Mouse (Mus musculus): Measurements from ENCODE around the gene Lat2.

DNA sequence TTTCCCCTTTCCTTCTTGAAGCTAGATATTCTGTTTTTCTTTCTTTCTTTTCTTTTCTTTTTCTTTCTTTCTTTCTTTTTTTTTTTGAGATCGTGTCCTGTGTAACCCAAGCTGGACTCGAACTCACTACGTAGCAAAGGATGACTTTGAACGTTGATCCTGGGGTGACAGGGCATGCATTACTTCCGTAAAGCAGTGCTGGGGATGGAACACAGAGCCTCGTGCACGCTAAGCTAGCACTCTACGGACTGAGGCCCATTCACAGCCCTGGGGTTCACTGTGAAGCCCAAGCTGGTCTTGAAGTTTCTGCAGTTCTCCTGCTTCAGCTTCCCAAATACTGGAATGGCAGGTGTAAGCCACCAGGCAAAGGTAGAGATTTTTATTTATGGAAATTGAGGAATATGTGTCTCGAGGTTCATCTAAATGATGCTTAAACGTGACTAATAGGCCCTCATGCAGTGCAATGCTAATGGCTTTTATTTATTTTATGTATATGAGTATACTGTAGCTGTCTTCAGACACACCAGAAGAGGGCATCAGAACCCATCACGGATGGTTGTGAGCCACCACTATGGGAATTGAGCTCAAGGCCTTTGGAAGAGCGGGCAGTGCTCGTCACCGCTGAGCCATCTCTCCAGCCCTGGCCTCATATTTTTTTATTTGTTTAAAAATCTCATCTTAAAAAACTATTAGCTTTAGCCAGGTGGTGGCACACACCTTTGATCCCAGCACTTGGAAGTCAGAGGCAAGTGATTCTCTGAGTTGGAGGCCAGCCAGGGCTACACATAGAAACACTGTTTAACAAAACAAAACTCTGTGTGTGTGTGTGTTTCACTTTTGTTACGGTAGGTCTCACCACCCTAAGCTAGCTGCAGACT is 31.6 kb downstream of the Lat2 start:
- no peak for TF ChIP-seq ZC3H11A (IDR thresholded peaks at IDR 0.05; ENCODE audit: borderline replicate concordance, low read depth, low read length)
- TF ChIP-seq MAFK (IDR thresholded peaks at IDR 0.05; ENCODE audit: insufficient read depth, low read depth, low read length): no peak
- TF ChIP-seq HCFC1 (IDR thresholded peaks at IDR 0.05; ENCODE audit: borderline replicate concordance, insufficient read depth, low read length): no peak

Measured in ES-E14 (cell line).